Mouse (Mus musculus) induced T-regulatory cell, adult 2 months (primary cell): ENCODE data around the gene Pnpla7.
"Not testable (repeated sequence)": the region's sequence is repeated elsewhere in the genome, so short reads cannot be mapped to it uniquely, and the experiment has no call there.

Experiments
- DNase-seq: peaks from one replicate; pipeline ENCODE4 v3.0.0-alpha.2; 2012; ENCODE audit warnings: low read depth

The Pnpla7 gene

DNA sequence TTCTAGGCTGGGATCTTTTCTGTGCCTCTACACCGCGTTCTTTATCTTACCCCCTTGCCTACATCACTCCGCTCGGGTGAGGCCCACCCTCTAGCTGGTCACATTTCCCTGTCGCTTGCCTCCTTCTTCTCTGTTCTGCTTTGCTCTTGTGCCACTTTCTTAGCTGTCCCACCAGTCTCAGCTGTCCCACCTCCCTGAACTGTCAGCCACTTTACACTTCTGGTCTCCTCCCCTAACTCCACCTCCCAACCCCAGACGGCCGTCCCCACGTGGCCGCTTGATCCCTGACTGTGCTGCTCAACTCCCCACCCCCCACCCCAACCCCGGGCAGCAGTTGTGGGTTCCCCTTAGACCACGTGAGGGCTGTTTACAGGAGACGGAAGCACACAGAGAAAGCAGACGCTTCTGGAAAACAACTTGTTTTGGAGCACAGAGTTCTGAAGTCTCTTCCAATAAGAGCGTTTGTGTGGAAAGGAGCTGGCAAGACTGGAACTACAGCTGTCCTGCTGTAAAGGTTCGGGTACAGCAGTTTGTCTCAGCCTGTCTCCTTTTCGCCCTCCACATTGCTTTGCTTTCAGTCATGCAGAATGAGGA, at the start of gene Pnpla7:
TSS of gene Pnpla7 (plus strand) at position 330 of the 594 bp plus-strand sequence.
- peak; percentile 95 for DNase-seq

DNA sequence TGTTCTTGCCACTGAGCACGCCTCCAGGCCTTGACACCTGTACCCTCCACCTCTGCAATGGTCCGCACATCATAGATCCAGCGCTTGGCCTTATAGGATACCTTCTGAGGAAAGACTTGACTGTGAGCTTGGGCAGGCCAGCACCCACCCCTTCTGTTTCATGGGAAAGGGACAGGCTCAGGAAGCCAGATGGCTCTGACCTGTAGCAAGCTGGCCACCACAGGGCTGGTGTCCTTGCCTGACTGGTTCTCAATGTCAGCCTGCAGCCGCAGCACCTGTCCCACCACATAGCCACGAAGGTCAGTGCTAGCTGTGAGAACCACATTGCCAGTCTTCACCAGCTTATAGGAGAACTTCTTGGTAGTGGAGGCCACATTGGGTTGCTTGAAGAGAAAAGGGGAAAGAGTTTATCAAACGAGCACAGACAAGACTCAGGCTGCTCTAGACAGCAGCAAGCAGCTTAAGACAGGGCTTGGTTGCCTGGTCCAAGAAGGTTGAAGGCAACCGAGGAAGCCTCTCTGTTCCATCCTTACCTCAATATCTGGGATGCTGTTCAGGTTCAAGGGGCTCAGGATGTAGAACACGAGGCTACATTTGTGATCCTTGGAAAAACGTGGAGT, 49.4 kb upstream of the Pnpla7 start:
- no peak for DNase-seq

DNA sequence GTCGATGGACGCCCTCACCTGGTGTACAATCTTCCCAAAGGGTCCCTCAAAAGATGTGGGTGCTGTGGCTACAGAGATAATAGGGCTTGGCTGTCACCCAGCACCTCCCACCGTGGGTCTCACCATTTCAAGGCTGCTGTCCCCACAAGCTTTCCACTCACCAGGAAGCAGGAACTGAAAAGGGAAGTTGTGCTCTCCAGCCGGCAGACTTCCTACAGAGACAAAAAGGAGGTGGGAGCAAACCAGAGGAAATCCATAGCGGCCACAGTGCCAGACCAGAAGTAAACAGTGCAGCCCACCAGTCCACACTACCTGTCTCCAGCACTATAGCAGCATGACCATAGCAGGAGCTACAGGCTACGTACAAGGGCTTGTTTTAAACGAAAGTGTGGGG, 48.9 kb upstream of the Pnpla7 start:
- DNase-seq: no peak

- DNase-seq: no peak
These were observed 47.9 kb upstream of the Pnpla7 start for GRCm38 (mm10) chr2:24927810-24928479.

DNA sequence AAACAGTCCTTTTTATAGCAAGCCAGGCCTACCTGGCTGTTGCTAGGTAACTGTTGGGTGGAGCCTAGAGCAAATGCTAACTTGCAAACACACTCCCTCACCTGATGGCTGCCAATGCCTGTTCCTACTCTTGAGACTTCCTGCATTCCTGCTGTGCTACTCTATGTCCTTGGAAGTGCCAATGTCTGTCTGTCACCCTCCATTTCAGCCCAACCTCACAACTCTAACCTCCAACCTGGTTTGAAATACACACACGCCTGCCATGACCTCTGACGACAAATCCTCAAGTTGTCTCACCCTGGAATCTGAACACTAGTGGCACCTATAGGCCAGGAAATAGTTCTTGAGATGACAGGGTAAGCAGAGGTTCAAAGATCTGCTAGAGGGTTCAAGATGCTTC, 46.7 kb upstream of the Pnpla7 start:
- DNase-seq: peak; percentile 64

DNA sequence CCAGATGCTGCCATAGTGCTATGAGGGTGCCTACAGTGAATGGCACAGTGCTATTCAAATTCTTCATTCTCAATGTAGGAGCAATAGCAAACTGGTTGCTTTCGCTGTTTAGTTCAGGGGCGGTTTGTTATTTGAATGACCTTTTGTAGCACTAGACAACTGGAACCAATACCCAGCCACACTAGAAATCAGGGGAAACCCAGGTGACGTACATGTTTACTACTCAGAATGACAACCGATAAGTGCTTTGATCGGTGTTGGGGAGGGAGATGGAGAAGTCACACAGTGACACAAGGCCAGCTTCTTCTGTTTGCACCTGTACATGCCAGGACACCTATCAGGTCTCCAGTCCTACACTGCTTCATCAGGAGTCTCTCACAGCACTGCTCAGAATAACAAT, 46.2 kb upstream of the Pnpla7 start:
- DNase-seq: peak; percentile 84

DNA sequence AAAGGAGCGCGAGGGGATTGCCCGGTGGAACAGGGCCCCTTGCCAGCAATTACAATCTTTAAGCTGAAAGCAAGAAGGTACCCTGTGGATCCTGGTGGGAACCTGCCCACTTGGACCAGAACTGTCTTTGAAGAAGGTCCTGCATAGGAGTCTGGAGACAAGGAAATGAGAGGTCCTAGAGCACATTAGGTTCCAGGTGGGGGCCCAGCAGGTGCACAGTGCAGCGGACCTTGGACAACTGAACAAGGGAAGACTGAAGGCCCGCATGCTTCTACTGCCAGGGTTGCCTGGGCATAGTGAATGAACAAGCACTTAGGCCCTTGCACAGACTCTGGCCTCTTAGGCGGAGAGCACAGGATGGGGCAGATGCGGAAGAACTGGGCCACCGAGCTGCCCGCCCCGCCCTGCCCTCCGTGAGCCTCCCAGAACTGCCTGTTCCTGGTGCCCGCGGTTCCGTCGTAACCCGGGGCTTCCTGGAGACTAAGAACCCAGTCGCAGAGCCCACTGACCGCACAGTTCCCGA, 41.3 kb upstream of the Pnpla7 start:
- no peak for DNase-seq

DNA sequence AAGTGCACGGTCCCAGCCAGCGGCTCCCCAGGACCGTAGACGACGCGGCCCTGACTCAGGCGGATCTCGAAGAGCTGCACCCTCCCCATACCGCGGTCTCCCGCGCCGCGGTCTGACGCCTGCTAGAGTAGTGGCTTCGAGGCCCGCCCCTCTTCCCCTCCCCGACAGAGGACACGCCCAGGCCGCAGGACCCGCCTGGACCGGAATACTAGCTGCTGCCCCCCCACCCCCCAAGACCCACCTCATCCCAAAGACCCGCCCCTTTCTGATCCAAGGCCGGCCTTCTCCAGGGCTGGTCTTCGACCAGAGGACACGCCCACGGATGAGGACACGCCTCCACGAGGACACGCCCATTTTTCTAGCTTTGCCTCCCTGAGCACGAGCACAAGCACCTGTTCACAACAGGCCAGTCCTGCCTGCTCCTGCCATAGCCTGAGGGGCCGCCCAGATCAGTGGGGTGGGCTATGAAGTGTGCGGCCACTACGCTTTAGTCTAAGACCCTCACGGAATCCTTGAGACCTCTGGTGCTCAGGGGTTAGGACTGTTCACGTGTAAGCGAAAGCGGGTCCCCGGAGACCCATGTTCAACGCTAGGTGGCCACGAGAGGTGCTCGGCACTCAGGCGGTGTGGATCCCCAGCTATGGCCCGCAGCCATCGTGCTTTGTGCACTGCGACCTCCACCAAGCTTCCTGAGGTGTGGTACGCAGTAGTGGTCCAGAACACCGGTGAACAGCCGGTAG, 40.6 kb upstream of the Pnpla7 start, which contains the start of gene Arrdc1:
TSS of gene Arrdc1 (minus strand) at position 196 of the 740 bp plus-strand sequence.
- DNase-seq: peak; percentile 99

DNA sequence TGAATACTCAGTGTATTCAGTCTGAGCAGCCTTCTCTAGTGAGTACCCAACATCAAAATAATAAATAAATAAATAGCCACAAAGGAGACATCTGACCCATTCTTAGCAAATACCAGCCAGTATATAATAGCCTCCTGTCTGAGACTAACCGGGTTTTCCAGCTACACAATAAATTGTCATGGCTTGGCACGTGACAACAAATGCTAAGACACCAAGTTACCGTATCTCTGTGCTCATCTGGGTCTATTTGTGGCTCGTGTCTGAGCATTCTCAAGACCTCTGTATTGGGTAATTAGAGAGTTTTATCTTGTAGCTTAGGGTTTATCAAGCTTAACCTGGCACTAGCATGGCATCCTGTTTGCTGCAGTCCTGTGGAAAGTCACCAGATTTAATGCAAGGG, 33.7 kb upstream of the Pnpla7 start:
- no peak for DNase-seq

DNA sequence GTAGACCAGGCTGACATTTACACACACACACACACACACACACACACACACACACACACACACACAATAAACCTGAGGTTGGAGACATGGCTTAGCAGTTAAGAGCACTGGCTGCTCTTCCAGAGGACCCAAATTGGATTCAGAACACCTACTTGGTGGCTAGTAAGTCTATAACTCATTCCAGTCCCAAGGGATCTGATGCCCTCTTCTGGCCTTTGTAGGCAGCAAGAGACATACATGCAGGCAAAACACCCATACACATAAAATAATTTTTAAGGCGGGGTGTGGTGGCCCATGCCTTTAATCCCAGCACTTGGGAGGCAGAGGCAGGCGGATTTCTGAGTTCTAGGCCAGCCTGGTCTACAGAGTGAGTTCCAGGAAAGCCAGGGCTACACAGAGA, 31.5 kb upstream of the Pnpla7 start:
- DNase-seq: peak; percentile 69

- DNase-seq: peak; percentile 98
These were observed 26.2 kb upstream of the Pnpla7 start, which contains the start of gene Zmynd19 for GRCm38 (mm10) chr2:24949421-24950188. Gene Zmynd19, plus strand, starts transcription at chr2:24949792.

- DNase-seq: peak; percentile 55
These were observed 25.7 kb upstream of the Pnpla7 start for GRCm38 (mm10) chr2:24950189-24950535.

- no peak for DNase-seq
These were observed 23.2 kb upstream of the Pnpla7 start for GRCm38 (mm10) chr2:24952537-24953055.

- DNase-seq: no peak
These were observed 14.9 kb upstream of the Pnpla7 start for GRCm38 (mm10) chr2:24960910-24961309.

DNA sequence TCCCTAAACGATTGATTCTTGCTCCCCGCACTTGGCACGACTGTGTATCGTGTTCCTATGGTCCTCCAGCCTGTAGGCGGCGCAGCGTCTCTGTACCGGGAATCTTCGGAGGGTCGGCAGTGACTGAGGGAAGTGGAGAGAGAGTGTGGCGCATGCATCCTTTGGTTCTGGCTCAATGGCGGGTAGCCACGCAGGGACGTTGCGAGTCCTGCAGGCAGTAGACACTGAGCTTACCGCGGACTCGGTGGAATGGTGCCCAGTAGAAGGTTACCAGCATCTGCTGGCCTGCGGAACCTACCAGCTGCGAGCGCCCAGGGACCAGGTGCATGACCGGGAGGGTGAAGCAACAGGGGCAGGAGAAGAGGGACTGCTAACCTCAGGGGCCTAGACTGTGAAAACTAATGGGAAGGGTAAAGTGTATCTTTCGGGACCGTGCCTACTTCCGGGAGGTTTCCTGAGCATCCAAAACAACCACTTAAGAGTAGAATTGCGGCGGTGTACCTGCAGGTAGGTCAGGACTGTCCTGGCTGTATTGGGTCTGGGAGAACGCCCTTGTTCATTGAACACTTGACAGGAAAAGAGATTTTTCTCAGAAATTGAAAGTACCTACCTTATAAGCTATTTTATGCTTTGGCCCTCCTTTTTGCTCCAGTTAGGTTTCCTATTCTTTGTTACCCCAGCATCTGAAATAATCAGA, 13.4 kb upstream of the Pnpla7 start, which contains the start of gene Dph7:
TSS of gene Dph7 (plus strand) at position 97 of the 697 bp plus-strand sequence.
- peak; percentile 93 for DNase-seq

- DNase-seq: no peak
These were observed 5.4 kb upstream of the Pnpla7 start for GRCm38 (mm10) chr2:24970386-24970785.

GRCm38 (mm10) chr2:24974452-24974851, 1.4 kb upstream of the Pnpla7 start:
- not testable (repeated sequence) for DNase-seq

DNA sequence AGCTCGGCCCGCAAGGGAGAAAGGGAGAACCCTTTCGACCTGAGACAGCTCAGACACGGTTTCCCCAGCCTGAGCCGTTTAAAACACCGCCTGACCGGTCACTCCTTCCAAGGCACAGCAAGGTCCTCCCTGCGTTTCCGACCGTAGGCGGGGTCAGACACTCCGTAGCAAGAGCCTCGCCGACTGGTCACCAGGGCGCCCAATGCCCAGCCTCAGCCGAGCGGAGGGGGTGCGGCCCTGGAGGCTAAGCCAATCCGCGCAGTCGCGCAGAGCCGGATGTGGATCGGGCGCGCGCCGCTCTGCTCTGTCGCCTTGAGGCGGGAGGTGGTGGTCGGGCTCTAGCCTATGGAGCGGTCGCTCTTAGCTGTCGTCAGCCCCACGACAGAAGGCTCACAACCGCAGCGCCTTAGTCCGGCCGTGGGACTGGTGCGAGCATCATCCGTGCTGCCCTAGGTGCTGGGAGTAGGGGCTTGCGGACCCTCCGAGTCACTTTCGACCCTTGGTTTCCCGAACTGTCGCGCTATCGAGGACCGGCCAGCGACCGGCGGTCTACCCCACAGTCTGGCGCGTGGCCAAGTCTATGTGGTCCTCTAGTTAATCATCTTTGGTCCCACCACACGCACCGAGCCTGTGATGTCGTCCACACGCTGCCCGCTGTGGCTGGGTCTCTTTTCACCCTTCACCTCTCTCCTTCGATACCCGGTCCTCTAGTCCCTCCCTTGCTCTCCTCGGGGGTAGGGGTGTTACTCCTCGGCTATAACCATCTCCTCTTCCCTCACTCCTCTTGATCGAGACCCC, 728 bp upstream of the Pnpla7 start, which contains the start of gene Mrpl41:
TSS of gene Mrpl41 (minus strand) at position 193 of the 798 bp plus-strand sequence.
- DNase-seq: peak; percentile 96

GRCm38 (mm10) chr2:24976960-24977359, 1.1 kb downstream of the Pnpla7 start:
- DNase-seq: peak; percentile 49

- DNase-seq: no peak
These were observed 11.9 kb downstream of the Pnpla7 start for GRCm38 (mm10) chr2:24987762-24988161.
